Mouse (Mus musculus): ENCODE measurements around the gene Zfp148. TPM values are rescaled to one million over a fixed set of nuclear protein-coding genes. Genes with fewer than 3 reads are reported as not detected.

Gene Zfp148
- polyA plus RNA-seq, 1 experiment: 6.5 TPM

DNA sequence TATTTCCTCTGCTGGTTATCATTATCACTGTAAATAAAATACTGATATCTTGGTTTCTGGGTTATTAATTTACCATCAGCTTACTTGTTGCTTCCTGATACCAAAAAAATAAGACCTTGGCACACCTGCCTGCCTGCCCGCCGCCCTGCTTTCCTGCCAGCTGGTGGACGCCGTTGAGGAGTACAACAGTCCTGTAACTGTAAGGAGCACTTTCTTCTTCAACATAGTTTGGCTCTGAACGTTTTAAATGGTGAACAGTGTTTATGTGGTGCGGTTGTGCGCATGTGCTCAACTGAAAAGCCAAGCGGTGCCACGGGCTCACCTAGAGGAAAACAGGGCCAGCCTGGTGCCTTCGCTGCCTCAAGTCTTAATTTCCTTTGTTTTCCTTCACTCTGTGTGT, 142.9 kb downstream of the Zfp148 start:
- no peaks in the 10 kb centered on the region for H3K27me3 ChIP-seq (ENCODE audit: control insufficient read depth, insufficient read depth, insufficient read length)
- no peak for TF ChIP-seq CEBPB (IDR thresholded peaks at IDR 0.05; ENCODE audit: low read depth)
- TF ChIP-seq MYOG (IDR thresholded peaks at IDR 0.05; ENCODE audit: control insufficient read depth, extremely low read depth, insufficient read length): no peak
- no peak for TF ChIP-seq MYOD1 (IDR thresholded peaks at IDR 0.05; ENCODE audit: control insufficient read depth, insufficient read length, low read depth)
- TF ChIP-seq USF1 (IDR thresholded peaks at IDR 0.05; ENCODE audit: low read depth): no peak
- H3K4me3 ChIP-seq (ENCODE audit: insufficient read depth, poor library complexity, severe bottlenecking): no peak overlapping the region
- no peak overlapping the region for H3ac ChIP-seq (ENCODE audit: control insufficient read depth, insufficient read length, low read depth)
- no peaks in the 10 kb centered on the region for H3K79me2 ChIP-seq (ENCODE audit: control insufficient read depth, insufficient read depth)
- no peaks in the 10 kb centered on the region for H3K79me3 ChIP-seq (ENCODE audit: low read depth)
- no peaks in the 10 kb centered on the region for H3K36me3 ChIP-seq (ENCODE audit: control insufficient read depth, insufficient read depth)

DNA sequence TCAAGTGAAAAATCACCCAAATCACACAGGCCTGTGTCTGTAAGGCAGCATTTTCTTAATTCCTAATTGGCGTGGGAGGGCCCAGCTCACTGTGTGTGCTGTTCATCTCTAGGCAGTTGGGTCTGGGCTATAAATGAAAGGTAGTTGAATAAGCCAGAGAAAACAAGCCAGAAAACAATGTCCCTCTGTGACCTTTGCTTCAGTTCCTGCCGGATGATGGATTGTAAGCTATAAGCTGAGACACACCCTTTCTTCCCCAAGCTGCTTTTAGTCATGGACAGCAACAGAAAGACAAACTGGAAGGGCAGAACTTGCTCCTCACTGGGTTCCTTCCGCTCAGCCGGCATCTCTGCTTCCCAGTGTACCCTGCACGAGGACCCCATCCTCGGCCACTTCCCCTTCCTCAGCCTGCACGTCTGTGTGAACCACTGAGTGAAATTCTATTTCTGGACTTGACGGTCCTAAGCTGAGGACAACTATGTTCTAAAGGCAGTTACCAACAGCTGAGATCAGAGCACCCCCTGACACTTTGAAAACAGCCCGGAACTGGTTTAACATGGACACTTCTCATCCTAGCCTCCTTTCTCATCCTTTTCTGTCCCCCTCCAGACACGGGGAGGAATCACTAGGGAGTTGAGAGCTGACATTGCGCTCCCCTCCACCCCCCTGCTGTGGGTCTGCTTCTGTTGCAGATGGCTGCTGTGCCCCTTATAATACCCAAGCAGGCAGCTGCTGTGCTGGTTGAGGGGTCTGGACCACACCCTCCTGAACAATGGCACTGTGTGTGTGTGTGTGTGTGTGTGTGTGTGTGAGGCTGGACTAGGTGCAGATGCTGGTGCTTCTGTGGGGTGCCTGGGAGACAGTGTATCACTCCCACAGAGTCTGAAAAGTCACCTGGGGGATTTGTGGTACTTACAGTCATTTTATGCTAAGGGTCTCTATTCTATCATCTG, 149.1 kb downstream of the Zfp148 start:
- Histone ChIP-seq H3K79me2 (ENCODE audit: control insufficient read depth, insufficient read depth) (no peaks in the 10 kb centered on the region), H3K27me3 (ENCODE audit: control insufficient read depth, insufficient read depth, insufficient read length) (no peaks in the 10 kb centered on the region), H3K79me3 (ENCODE audit: low read depth) (no peaks in the 10 kb centered on the region), H3K4me3 (ENCODE audit: insufficient read depth, poor library complexity, severe bottlenecking) (no peak overlapping the region), H3K36me3 (ENCODE audit: control insufficient read depth, insufficient read depth) (no peaks in the 10 kb centered on the region), H3ac (ENCODE audit: control insufficient read depth, insufficient read length, low read depth) (no peak overlapping the region)
- TF ChIP-seq CEBPB (IDR thresholded peaks at IDR 0.05; ENCODE audit: low read depth): no peak
- no peak for TF ChIP-seq USF1 (IDR thresholded peaks at IDR 0.05; ENCODE audit: low read depth)
- TF ChIP-seq FOSL1 (IDR thresholded peaks at IDR 0.05; ENCODE audit: insufficient read depth, low read length, poor library complexity, severe bottlenecking): no peak
- TF ChIP-seq MAX (IDR thresholded peaks at IDR 0.05): no peak

DNA sequence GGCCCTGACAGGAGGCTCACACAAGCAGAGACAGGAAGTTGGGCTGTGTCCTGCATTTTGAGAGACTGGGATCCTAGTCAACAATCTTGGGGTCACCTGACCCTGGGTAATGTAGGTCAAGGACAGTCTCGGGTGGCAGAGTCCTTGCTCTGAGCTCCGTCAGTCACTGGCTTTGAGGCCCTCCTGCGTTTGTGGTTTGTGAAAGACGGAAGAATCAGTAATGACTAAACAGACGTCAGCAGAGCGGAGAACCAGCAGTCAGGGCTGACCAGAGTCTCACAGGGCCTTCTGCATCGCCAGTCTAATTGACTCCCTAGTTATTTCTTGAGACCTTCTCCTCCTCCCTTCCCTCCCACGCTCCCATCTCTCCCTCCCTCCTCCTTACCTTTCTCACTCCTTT, 150.5 kb downstream of the Zfp148 start:
- H3ac ChIP-seq (ENCODE audit: control insufficient read depth, insufficient read length, low read depth): no peak overlapping the region
- no peaks in the 10 kb centered on the region for H3K79me2 ChIP-seq (ENCODE audit: control insufficient read depth, insufficient read depth)
- no peaks in the 10 kb centered on the region for H3K36me3 ChIP-seq (ENCODE audit: control insufficient read depth, insufficient read depth)
- TF ChIP-seq USF1 (IDR thresholded peaks at IDR 0.05; ENCODE audit: low read depth) (no peak), MYOG (IDR thresholded peaks at IDR 0.05; ENCODE audit: control insufficient read depth, extremely low read depth, insufficient read length) (no peak), CEBPB (IDR thresholded peaks at IDR 0.05; ENCODE audit: low read depth) (no peak), MAX (IDR thresholded peaks at IDR 0.05) (no peak), MYOD1 (IDR thresholded peaks at IDR 0.05; ENCODE audit: control insufficient read depth, insufficient read length, low read depth) (no peak), FOSL1 (IDR thresholded peaks at IDR 0.05; ENCODE audit: insufficient read depth, low read length, poor library complexity, severe bottlenecking) (no peak), CTCF (IDR thresholded peaks at IDR 0.05; ENCODE audit: control insufficient read depth, insufficient read depth, insufficient read length) (no peak)
- H3K4me3 ChIP-seq (ENCODE audit: insufficient read depth, poor library complexity, severe bottlenecking): no peak overlapping the region
- H3K79me3 ChIP-seq (ENCODE audit: low read depth): no peaks in the 10 kb centered on the region
- H3K27me3 ChIP-seq (ENCODE audit: control insufficient read depth, insufficient read depth, insufficient read length): no peaks in the 10 kb centered on the region

DNA sequence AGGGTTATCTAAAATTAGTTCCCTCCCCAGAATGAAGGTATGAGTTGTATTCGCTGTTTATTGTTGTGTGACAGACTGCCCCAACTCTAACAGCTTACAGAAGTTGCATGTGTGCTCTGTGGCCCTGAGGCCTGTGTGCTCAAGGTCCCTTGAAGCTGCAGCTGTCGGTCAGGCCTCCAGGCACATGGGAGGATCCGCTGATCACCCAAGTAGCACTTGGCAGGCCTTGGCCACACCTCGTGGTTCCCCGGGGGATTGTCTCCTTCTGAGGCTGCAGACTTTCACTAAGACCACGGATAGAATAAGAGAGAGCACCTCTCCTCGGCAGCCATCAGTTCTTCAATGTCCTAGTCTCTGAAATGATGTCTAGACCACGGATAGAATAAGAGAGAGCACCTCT, 155.8 kb downstream of the Zfp148 start:
- H3K27me3 ChIP-seq (ENCODE audit: control insufficient read depth, insufficient read depth, insufficient read length): no peaks in the 10 kb centered on the region
- H3K79me2 ChIP-seq (ENCODE audit: control insufficient read depth, insufficient read depth): no peaks in the 10 kb centered on the region
- H3K36me3 ChIP-seq (ENCODE audit: control insufficient read depth, insufficient read depth): no peaks in the 10 kb centered on the region
- H3K79me3 ChIP-seq (ENCODE audit: low read depth): no peaks in the 10 kb centered on the region
- H3ac ChIP-seq (ENCODE audit: control insufficient read depth, insufficient read length, low read depth): no peak overlapping the region
- no peak overlapping the region for H3K4me3 ChIP-seq (ENCODE audit: insufficient read depth, poor library complexity, severe bottlenecking)
- no peak for TF ChIP-seq MYOD1 (IDR thresholded peaks at IDR 0.05; ENCODE audit: control insufficient read depth, insufficient read length, low read depth)
- TF ChIP-seq CEBPB (IDR thresholded peaks at IDR 0.05; ENCODE audit: low read depth): no peak
- no peak for TF ChIP-seq CTCF (IDR thresholded peaks at IDR 0.05; ENCODE audit: control insufficient read depth, insufficient read depth, insufficient read length)
- no peak for TF ChIP-seq FOSL1 (IDR thresholded peaks at IDR 0.05; ENCODE audit: insufficient read depth, low read length, poor library complexity, severe bottlenecking)
- no peak for TF ChIP-seq MYOG (IDR thresholded peaks at IDR 0.05; ENCODE audit: control insufficient read depth, extremely low read depth, insufficient read length)
- no peak for TF ChIP-seq MAX (IDR thresholded peaks at IDR 0.05)
- TF ChIP-seq USF1 (IDR thresholded peaks at IDR 0.05; ENCODE audit: low read depth): no peak

DNA sequence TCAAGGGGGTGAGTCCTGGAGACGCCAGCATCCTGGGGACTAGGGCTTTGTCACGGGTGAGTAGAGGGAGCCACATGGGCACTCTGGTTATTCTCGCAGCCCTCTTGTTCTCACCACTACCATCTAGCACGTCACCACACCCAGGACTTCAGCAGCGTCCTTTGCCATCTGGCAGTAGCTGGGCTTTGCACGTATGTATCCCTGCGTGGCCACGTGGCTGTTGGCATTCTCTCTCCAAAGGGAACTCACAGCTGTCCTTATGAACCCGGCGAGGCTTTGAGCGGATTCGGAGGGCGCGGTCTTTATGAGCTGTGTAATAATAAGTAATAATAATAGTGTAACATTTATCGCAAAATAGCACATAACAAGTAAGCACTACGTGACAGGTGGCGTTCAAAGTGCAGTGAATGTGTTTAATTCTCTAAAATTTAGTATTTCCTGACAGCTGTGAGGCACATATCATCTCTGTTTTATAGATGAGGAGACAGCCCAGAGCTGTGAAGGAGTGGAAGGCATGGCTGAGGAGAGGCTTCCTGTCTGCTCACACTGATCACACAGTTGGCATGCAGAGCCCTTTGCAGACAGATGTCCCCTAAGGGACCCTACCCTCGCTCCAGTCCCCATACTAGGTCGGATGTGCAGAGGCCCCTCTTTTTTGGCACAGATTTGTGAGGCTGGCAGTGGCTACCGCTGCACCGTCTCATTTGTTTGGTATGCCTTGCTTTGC, 157.0 kb downstream of the Zfp148 start:
- TF ChIP-seq USF1 (IDR thresholded peaks at IDR 0.05; ENCODE audit: low read depth): peak; percentile 33
- no peak for TF ChIP-seq MYOG (IDR thresholded peaks at IDR 0.05; ENCODE audit: control insufficient read depth, extremely low read depth, insufficient read length)
- Histone ChIP-seq H3K27me3 (ENCODE audit: control insufficient read depth, insufficient read depth, insufficient read length) (no peaks in the 10 kb centered on the region), H3K4me3 (ENCODE audit: insufficient read depth, poor library complexity, severe bottlenecking) (no peak overlapping the region), H3K36me3 (ENCODE audit: control insufficient read depth, insufficient read depth) (no peaks in the 10 kb centered on the region), H3K79me3 (ENCODE audit: low read depth) (no peaks in the 10 kb centered on the region), H3ac (ENCODE audit: control insufficient read depth, insufficient read length, low read depth) (no peak overlapping the region), H3K79me2 (ENCODE audit: control insufficient read depth, insufficient read depth) (no peaks in the 10 kb centered on the region)

DNA sequence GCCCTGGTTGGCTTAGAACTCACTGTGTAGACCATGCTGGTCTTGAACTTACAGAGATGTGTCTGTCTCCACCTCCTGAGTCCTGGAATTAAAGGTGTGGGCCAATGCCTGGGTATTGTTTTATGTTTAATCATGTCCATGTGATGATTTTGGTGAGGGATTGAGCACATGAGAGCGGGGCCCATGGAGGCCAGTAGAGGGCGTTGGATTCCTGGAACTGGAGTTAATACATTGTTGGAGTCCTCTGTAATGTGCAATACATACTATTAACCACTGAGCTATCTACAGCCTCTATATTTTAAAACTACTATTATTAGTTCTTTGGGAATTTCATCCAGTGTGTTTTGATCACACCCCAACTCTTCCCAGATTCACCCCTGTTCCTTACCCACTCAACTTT, 163.7 kb downstream of the Zfp148 start:
- H3K79me2 ChIP-seq (ENCODE audit: control insufficient read depth, insufficient read depth): no peaks in the 10 kb centered on the region
- no peaks in the 10 kb centered on the region for H3K79me3 ChIP-seq (ENCODE audit: low read depth)
- H3K4me3 ChIP-seq (ENCODE audit: insufficient read depth, poor library complexity, severe bottlenecking): no peak overlapping the region
- H3ac ChIP-seq (ENCODE audit: control insufficient read depth, insufficient read length, low read depth): no peak overlapping the region
- no peaks in the 10 kb centered on the region for H3K36me3 ChIP-seq (ENCODE audit: control insufficient read depth, insufficient read depth)
- H3K27me3 ChIP-seq (ENCODE audit: control insufficient read depth, insufficient read depth, insufficient read length): no peaks in the 10 kb centered on the region
- no peak for TF ChIP-seq MYOD1 (IDR thresholded peaks at IDR 0.05; ENCODE audit: control insufficient read depth, insufficient read length, low read depth)
- TF ChIP-seq CEBPB (IDR thresholded peaks at IDR 0.05; ENCODE audit: low read depth): no peak
- no peak for TF ChIP-seq FOSL1 (IDR thresholded peaks at IDR 0.05; ENCODE audit: insufficient read depth, low read length, poor library complexity, severe bottlenecking)
- no peak for TF ChIP-seq CTCF (IDR thresholded peaks at IDR 0.05; ENCODE audit: control insufficient read depth, insufficient read depth, insufficient read length)
- TF ChIP-seq USF1 (IDR thresholded peaks at IDR 0.05; ENCODE audit: low read depth): no peak
- TF ChIP-seq MAX (IDR thresholded peaks at IDR 0.05): no peak
- no peak for TF ChIP-seq MYOG (IDR thresholded peaks at IDR 0.05; ENCODE audit: control insufficient read depth, extremely low read depth, insufficient read length)
